Mouse (Mus musculus): ENCODE results near the gene Dnajc13. TPM values are rescaled to one million over a fixed set of nuclear protein-coding genes. Genes with fewer than 3 reads are reported as not detected.

The Dnajc13 gene
- 66.2 and 79.7 TPM in 2 replicates for polyA plus RNA-seq (2012; rRNA removed)

- DNase-seq (ENCODE audit: extremely low spot score in 1 of 2, low spot score in 1 of 2), result peak; percentile 96 to 98
These were observed at the start of gene Dnajc13 for GRCm38 (mm10) chr9:104262823-104263352. Dnajc13 (minus strand) TSS chr9:104262930.

GRCm38 (mm10) chr9:104306734-104307133 is 44.0 kb upstream of the Dnajc13 start:
- peak; percentile 37 to 91 for DNase-seq (ENCODE audit: extremely low spot score in 1 of 2, low spot score in 1 of 2)

DNA sequence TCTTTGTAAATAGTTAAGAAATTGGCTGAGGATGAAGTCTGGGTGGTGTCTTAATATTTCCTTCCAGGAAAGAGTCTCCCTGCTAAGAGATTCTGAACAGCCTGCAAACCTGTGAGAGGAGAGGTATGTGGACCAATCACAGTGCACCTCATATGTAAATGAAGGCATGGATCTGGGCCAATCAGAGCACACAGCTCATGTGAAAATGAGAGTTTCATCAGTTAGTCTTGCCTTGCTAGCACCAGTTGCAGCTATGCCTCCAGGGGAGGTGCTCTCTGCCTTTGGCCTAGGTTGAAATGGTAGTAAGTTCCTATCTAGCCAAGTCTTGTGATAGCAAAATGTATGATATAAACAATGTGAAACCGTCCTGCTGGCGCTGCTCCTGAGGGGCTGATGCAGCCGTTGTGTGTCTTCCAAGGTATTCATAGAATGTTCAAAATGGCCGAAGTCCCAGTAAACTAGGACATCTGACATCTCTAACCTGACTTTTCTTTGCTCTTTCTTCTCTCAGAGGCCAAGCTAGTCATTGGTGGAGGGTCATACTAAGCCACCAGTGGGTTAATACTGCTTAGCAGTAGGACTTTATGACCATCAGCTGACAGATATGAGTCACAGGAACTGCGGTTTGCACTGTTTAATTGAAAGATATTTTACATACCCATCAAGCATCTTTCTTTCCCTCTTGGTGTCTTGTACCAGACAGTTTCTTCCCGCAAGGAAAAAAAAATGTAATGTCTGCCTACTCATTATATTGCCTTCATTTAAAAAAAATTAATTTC is 42.8 kb upstream of the Dnajc13 start:
- no peak for DNase-seq (ENCODE audit: extremely low spot score in 1 of 2, low spot score in 1 of 2)

GRCm38 (mm10) chr9:104304800-104305199 is 42.1 kb upstream of the Dnajc13 start:
- DNase-seq (ENCODE audit: extremely low spot score in 1 of 2, low spot score in 1 of 2), result no peak

DNA sequence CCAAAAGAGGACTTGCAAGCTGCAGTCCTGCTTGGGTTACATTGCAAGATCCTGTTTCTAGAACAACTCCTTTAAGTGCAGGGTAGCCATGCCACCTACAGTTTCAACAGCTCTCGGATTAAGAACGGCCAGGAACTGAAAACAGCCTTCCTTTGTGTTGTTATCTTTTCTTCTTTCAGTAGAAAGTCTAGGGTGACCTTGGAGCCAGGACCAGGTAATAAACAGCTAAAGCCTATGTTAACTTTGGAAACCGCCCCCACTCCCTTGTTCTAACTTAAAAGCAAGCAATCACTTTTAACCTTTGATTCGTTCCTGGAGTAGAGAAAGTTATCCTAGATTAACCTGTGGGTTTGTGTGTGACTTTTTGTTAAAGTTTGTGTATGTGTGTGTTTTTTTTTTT is 41.6 kb upstream of the Dnajc13 start:
- no peak for DNase-seq (ENCODE audit: extremely low spot score in 1 of 2, low spot score in 1 of 2)

GRCm38 (mm10) chr9:104300569-104300968 is 37.8 kb upstream of the Dnajc13 start:
- DNase-seq (ENCODE audit: extremely low spot score in 1 of 2, low spot score in 1 of 2), result no peak

DNA sequence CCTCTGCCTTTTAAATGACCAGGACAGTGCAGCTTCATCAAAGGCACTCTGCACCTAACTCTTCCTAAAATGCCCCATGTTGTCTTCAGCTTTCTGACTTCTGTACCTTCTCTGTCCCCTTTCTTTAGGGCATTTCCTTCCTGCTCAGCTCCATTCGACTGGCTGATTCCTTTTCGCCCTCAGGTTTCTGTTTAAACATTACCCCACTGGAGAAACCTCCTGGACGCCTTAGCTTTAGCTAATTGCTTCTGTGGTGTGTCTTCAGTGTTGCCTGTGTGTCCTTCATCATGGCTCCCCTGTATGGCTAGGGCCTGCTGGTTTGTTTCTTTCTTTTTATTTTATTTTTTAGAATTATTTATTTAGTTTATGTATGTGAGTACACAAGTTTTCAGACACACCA is 34.3 kb upstream of the Dnajc13 start:
- DNase-seq (ENCODE audit: extremely low spot score in 1 of 2, low spot score in 1 of 2), result no peak

DNA sequence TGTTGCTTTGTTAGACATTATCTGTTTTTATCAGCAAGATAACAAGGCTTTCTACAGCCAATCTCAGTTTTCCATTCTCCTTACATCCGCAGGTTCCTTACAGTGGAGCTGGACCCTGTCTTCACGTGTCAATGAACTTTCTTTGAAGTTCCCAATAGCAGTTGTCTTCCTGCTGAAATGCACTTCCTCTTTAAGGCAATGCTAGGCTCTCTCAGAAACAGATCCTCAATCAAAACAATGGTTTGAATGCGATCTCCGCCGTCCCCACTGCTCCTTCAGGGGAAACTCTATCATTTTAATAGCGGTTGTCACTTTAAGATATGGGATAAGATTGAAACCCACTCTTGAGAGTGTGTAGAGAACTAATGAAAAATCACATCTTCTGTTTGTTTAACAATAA is 22.2 kb upstream of the Dnajc13 start:
- no peak for DNase-seq (ENCODE audit: extremely low spot score in 1 of 2, low spot score in 1 of 2)

GRCm38 (mm10) chr9:104282536-104282935 is 19.8 kb upstream of the Dnajc13 start:
- DNase-seq (ENCODE audit: extremely low spot score in 1 of 2, low spot score in 1 of 2), result no peak

GRCm38 (mm10) chr9:104281737-104282136 is 19.0 kb upstream of the Dnajc13 start:
- no peak for DNase-seq (ENCODE audit: extremely low spot score in 1 of 2, low spot score in 1 of 2)

- no peak for DNase-seq (ENCODE audit: extremely low spot score in 1 of 2, low spot score in 1 of 2)
These were observed 18.2 kb upstream of the Dnajc13 start for GRCm38 (mm10) chr9:104280725-104281495.

DNA sequence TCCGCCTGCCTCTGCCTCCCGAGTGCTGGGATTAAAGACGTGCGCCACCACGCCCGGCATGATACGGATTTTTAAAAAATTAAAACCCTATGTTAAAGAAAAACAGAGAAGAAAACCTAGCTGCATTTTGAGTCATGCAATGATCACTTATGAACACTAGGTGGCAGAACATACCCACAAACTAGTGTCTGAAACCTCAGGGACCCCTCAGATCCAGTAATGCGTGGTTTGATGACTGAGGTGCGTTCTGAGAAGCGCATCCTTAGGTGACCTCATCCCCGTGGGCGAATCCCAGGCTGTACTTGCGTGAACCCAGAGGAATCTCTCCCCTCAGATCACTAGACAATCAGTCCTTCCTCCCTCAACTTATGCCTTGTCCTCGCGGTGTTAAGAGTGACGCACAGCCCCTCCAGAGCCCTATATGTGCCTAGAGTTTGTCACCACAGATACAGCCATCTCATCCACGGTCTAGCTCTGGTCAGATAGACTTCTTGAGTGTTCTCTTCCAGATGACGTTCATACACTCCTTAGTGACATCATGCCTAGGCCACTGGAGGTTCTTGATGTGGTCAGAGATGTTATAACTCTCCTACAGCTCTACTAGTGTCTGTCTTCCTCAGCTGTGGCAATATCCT is 14.9 kb upstream of the Dnajc13 start:
- peak; percentile 33 to 77 for DNase-seq (ENCODE audit: extremely low spot score in 1 of 2, low spot score in 1 of 2)

GRCm38 (mm10) chr9:104275084-104275785 is 12.5 kb upstream of the Dnajc13 start:
- no peak for DNase-seq (ENCODE audit: extremely low spot score in 1 of 2, low spot score in 1 of 2)

GRCm38 (mm10) chr9:104272057-104272456 is 9.3 kb upstream of the Dnajc13 start:
- no peak for DNase-seq (ENCODE audit: extremely low spot score in 1 of 2, low spot score in 1 of 2)

DNA sequence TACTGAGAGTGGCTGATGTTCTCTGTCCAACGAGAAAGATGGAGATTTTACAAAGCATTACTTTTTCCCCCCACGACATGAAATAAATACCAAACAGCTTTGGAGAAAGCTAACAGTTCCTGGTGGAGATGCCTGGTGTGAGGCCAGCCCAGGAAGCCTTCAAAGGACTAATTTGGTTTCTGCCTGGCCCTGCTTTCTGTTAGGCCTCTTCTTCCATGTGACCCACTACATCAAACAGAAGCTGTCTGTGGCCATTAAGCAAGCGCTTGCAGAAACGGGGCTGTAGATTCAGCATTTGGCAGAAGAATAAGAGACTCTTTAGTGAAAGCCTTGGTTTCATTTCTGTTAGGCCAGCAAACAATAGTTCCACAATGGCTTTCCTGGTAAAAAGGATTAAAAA is 8.9 kb upstream of the Dnajc13 start:
- no peak for DNase-seq (ENCODE audit: extremely low spot score in 1 of 2, low spot score in 1 of 2)

DNA sequence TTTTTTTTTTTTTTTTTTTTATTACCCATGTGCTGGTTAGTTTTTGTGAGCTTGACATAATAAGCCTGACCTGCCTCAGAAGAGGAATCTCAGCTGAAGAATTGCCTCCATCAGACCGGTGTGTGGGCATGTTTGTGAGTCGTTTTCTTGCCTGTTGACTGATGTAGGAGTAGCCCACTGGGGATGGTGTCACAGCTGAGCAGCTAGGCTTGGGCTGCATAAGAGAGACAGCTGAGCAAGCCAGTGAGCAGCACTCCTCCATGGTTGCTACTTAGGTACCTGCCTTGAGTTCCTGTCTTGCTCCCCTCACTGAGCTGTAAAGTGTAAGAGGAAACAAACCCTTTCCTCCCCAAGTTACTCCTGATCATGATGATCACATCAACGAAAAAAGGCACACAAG is 7.2 kb upstream of the Dnajc13 start:
- no peak for DNase-seq (ENCODE audit: extremely low spot score in 1 of 2, low spot score in 1 of 2)

DNA sequence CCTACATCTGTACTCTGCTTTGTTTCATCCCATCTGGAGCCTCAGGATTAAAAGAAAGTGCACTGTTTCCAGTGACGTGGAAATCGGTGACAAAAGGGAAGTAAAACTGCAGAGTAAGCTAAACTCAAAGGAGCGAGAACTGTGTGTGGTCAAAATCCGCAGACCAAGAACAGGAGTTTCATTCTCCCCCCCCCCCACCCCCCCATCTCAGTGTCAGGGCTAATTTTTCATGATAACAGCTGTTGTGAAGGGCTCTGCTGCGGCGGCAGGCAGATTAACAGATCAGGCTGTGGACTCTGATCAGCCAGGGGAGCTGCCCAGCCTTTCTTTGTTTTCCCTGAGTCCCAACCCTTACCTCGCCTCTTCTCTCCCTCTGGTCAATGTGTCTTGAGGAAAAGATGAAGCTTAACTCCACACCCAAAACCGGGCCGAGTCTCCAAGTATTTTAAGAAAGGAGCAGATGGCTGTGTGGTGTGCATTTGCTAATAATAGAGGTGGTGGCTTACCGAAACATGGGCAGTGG is 6.7 kb upstream of the Dnajc13 start:
- DNase-seq (ENCODE audit: extremely low spot score in 1 of 2, low spot score in 1 of 2), result peak; percentile 55 to 64

- DNase-seq (ENCODE audit: extremely low spot score in 1 of 2, low spot score in 1 of 2), result no peak
These were observed 1.8 kb upstream of the Dnajc13 start for GRCm38 (mm10) chr9:104264567-104264966.

GRCm38 (mm10) chr9:104262016-104262762 is 541 bp downstream of the Dnajc13 start:
- peak; percentile 19 to 40 for DNase-seq (ENCODE audit: extremely low spot score in 1 of 2, low spot score in 1 of 2)

- DNase-seq (ENCODE audit: extremely low spot score in 1 of 2, low spot score in 1 of 2), result no peak
These were observed 2.4 kb downstream of the Dnajc13 start for GRCm38 (mm10) chr9:104260306-104260705.
